Mouse (Mus musculus): ENCODE measurements around the gene Cnn1. TPM values are rescaled to one million over a fixed set of nuclear protein-coding genes. Genes with fewer than 3 reads are reported as not detected.
"Not testable (repeated sequence)": the region's sequence is repeated elsewhere in the genome, so short reads cannot be mapped to it uniquely, and the experiment has no call there.

Cnn1 gene
- polyA plus RNA-seq, 1 experiment from 2014 or later, result 0.96 TPM

DNA sequence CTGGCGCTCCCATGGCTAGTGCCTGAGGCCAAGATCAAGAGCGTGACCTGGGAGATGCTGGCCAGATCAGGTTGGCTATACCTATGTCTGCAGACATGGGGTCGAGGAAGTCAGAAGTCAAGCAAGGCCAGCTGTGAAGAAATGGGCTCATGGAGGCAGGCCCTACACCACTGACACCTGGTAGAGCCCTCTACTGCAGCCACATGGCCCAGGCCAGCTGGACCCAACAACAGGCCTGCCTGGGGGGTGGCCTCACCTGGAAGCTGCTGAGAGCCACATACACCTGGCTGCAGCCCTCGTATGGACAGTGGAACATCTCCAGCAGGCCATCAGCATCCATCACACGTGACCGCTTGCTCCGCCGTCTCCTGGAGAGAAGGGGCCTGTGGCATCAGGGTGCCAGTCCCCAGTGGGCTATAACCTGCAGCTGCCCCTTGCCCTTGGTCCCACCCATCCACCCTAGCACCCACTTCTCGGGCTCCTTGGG, 41.9 kb upstream of the Cnn1 start:
- Histone ChIP-seq H3K4me2 (no peak overlapping the region), H3K9me3 (replicated peaks) (no peaks in the 10 kb centered on the region), H3K27me3 (peaks cover 39% of the 10 kb centered on the region), H3K4me3 (replicated peaks) (no peak overlapping the region), H3K4me1 (replicated peaks) (peaks cover 15% of the 10 kb centered on the region), H3K36me3 (replicated peaks) (peaks cover 43% of the 10 kb centered on the region), H3K9ac (no peak overlapping the region), H3K27ac (replicated peaks) (no peak overlapping the region)
- 88% methylated on average over 9 of the region's 9 CpGs for WGBS (ENCODE audit: insufficient replicate concordance)
- ATAC-seq (ENCODE audit: insufficient read depth), result no peak

DNA sequence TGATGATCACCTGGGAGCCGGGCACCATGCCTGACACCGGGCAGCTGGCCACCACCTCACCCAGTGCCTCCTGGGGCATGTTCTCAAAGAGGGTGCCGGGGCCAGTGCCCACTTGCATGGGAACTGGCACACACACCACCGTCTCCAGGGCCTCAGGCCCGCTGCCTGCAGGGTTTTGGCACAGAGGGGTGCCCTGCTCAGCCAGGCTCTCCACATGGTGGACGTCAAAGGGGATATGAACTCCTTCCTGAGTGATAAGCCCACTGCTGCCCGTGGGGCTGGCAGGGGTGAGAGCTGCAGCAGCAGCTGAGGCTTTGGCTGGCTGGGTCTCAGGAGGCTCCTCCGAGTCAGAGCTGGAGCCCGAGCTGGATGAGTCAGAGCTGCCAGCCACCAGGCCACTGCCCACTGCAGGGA, 41.0 kb upstream of the Cnn1 start:
- H3K9me3 ChIP-seq (replicated peaks), result no peaks in the 10 kb centered on the region
- H3K4me3 ChIP-seq (replicated peaks), result no peak overlapping the region
- peaks cover 13% of the 10 kb centered on the region for H3K4me1 ChIP-seq (replicated peaks)
- peaks cover 30% of the 10 kb centered on the region for H3K27me3 ChIP-seq
- peaks cover 50% of the 10 kb centered on the region for H3K36me3 ChIP-seq (replicated peaks)
- 78% methylated on average over 9 of the region's 9 CpGs for WGBS (ENCODE audit: insufficient replicate concordance)
- H3K4me2 ChIP-seq, result no peak overlapping the region
- H3K27ac ChIP-seq (replicated peaks), result no peak overlapping the region
- no peak for ATAC-seq (ENCODE audit: insufficient read depth)
- H3K9ac ChIP-seq, result no peak overlapping the region

- Histone ChIP-seq H3K27ac (replicated peaks) (no peak overlapping the region), H3K27me3 (no peaks in the 10 kb centered on the region), H3K9me3 (replicated peaks) (no peaks in the 10 kb centered on the region), H3K36me3 (replicated peaks) (peaks cover 77% of the 10 kb centered on the region), H3K4me3 (replicated peaks) (no peak overlapping the region), H3K4me1 (replicated peaks) (peaks cover 4% of the 10 kb centered on the region), H3K9ac (no peak overlapping the region), H3K4me2 (no peak overlapping the region)
- WGBS (ENCODE audit: insufficient replicate concordance), result 65% methylated on average over 2 of the region's 2 CpGs
- ATAC-seq (ENCODE audit: insufficient read depth), result no peak
These were observed 37.7 kb upstream of the Cnn1 start for GRCm38 (mm10) chr9:22061339-22061738.

DNA sequence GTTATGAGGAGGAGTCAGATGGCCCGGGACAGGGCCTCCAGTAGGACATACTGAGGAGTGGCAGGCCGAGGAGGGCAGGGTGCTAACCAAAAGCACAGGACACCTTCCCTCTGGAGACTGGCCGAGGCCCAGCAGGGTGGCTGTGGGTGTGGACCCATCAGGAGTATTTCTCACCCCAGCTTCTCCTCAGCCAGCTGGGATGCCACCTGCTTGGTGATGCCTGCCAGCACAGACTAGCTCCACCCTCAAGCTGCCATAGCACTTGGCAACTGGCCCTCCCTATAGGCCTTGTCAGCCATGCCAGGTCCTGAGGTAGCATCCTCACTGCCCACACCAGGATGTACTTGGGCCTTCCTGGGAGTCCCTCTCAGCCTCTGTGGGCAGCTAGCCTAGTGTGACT, 34.7 kb upstream of the Cnn1 start:
- Histone ChIP-seq H3K27ac (replicated peaks) (no peak overlapping the region), H3K4me1 (replicated peaks) (peaks cover 4% of the 10 kb centered on the region), H3K9me3 (replicated peaks) (no peaks in the 10 kb centered on the region), H3K27me3 (no peaks in the 10 kb centered on the region), H3K36me3 (replicated peaks) (peaks cover 70% of the 10 kb centered on the region), H3K4me2 (no peak overlapping the region), H3K9ac (no peak overlapping the region), H3K4me3 (replicated peaks) (no peak overlapping the region)
- WGBS (ENCODE audit: insufficient replicate concordance), result 81% methylated on average over 3 of the region's 3 CpGs
- no peak for ATAC-seq (ENCODE audit: insufficient read depth)

DNA sequence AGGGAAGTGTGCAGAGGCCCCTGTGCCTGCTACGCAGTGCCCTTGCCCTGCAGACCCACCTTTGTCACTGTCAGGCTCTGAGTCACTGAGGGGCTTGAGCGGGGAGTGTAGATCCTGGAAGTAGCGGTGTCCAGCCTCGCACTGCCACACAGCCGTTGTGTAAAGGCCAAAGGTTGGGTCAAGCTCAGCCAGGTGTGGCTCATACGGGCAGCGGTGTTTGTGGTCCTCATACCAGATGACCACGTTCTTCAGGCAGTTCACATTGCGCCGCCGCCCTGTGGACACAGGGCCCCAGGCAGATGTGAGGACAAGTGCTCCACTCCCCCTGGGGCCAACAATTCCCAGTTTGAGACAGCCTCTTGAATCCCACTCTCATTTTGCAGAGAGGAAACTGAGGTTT, 33.4 kb upstream of the Cnn1 start:
- peaks cover 63% of the 10 kb centered on the region for H3K36me3 ChIP-seq (replicated peaks)
- ATAC-seq (ENCODE audit: insufficient read depth), result peak; percentile 13; the same call in 1 of the 2 replicates
- H3K4me3 ChIP-seq (replicated peaks), result no peak overlapping the region
- H3K4me2 ChIP-seq, result 0 out of 2 replicates have a peak overlapping the region, but pooled peaks have one; percentile 10
- H3K27me3 ChIP-seq, result no peaks in the 10 kb centered on the region
- peaks cover 17% of the 10 kb centered on the region for H3K4me1 ChIP-seq (replicated peaks)
- H3K9ac ChIP-seq, result no peak overlapping the region
- 69% methylated on average over 11 of the region's 11 CpGs for WGBS (ENCODE audit: insufficient replicate concordance)
- H3K27ac ChIP-seq (replicated peaks), result peak overlapping the region; percentile 8; the same call in 1 of the 2 replicates
- no peaks in the 10 kb centered on the region for H3K9me3 ChIP-seq (replicated peaks)

GRCm38 (mm10) chr9:22066433-22066832, 32.6 kb upstream of the Cnn1 start:
- Histone ChIP-seq H3K9me3 (replicated peaks) (no peaks in the 10 kb centered on the region), H3K27ac (replicated peaks) (no peak overlapping the region), H3K9ac (no peak overlapping the region), H3K4me1 (replicated peaks) (peaks cover 18% of the 10 kb centered on the region), H3K4me2 (no peak overlapping the region), H3K27me3 (no peaks in the 10 kb centered on the region), H3K36me3 (replicated peaks) (peaks cover 56% of the 10 kb centered on the region), H3K4me3 (replicated peaks) (no peak overlapping the region)
- ATAC-seq (ENCODE audit: insufficient read depth), result no peak
- WGBS (ENCODE audit: insufficient replicate concordance), result 56% methylated on average over 3 of the region's 3 CpGs

DNA sequence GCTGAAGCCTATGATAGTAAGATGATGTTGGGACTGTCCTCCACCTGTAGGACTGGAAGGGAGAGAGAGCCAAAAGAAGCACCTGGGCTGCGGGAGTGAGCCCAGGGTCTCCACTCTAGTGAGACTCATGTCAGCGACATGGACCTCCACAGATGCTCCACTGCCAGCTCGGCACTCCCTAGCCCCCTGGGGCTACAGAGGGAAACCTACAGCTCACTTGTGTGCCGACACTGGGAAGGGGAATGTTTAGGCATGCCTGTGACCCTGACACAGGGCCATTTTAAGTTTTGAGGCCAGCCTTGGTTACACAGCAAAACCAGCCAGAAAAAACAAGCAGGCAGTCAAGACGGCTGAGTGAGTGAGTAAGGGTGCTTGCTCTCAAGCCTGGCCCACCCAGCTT, 31.8 kb upstream of the Cnn1 start:
- no peaks in the 10 kb centered on the region for H3K27me3 ChIP-seq
- H3K27ac ChIP-seq (replicated peaks), result no peak overlapping the region
- WGBS (ENCODE audit: insufficient replicate concordance), result 83% methylated on average over 5 of the region's 5 CpGs
- H3K4me1 ChIP-seq (replicated peaks), result peaks cover 25% of the 10 kb centered on the region
- no peak overlapping the region for H3K4me2 ChIP-seq
- no peak for ATAC-seq (ENCODE audit: insufficient read depth)
- H3K4me3 ChIP-seq (replicated peaks), result no peak overlapping the region
- peaks cover 50% of the 10 kb centered on the region for H3K36me3 ChIP-seq (replicated peaks)
- H3K9ac ChIP-seq, result no peak overlapping the region
- no peaks in the 10 kb centered on the region for H3K9me3 ChIP-seq (replicated peaks)

GRCm38 (mm10) chr9:22069881-22070553, 29.0 kb upstream of the Cnn1 start:
- no peaks in the 10 kb centered on the region for H3K27me3 ChIP-seq
- peak overlapping the region; percentile 76 for H3K4me2 ChIP-seq
- H3K4me1 ChIP-seq (replicated peaks), result peaks cover 27% of the 10 kb centered on the region
- peak overlapping the region; percentile 95 for H3K27ac ChIP-seq (replicated peaks)
- peak overlapping the region; percentile 79 for H3K4me3 ChIP-seq (replicated peaks)
- peak overlapping the region; percentile 84; the same call in 1 of the 2 replicates for H3K9ac ChIP-seq
- 63% methylated on average over 4 of the region's 4 CpGs for WGBS (ENCODE audit: insufficient replicate concordance)
- peaks cover 41% of the 10 kb centered on the region for H3K36me3 ChIP-seq (replicated peaks)
- H3K9me3 ChIP-seq (replicated peaks), result no peaks in the 10 kb centered on the region
- ATAC-seq (ENCODE audit: insufficient read depth), result no peak

DNA sequence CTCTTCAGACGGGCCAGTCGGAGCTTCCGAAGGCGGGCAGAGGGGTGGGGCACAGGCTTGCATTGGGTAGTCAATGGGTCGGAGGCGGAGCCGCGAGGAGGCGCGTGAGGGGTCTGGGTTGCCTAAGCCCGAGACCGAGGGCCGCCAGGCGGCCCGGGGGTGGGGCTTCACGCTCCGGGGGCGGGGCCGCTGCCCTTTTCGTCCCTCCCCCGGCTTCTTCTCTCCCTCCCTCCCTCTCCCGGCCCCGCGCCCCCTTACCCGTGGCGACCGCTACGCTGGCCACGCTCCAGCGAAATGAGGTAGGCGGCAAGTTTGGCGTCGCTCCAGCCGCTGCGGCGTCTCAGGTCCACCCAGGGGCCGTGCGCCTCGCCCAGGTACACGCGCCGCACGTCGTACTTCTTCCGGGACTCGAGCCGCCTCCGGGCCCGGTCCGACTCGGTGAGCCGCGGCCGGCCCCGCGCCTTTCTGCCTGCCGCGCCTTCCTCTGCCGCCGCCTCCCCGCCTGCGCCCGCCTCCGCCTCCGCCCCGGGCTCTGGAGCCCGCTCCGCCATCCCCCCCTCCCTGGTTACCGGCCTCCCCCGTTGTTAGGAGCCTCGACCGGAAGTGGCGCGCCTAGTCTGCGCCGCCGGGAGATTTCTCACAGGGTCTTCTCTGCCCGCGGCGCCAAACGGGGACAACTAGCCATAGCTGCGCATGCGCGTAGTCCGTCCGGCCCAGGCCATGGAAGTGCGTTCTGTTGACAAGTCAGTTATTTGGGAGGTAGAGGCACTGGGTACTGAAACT, 28.0 kb upstream of the Cnn1 start, which contains the start of the genes Gm49318 and Zfp653:
TSS of gene Gm49318 (minus strand) at position 469 of the 783 bp plus-strand sequence.
TSS of gene Zfp653 (minus strand) at position 586 of the 783 bp plus-strand sequence.
- WGBS (ENCODE audit: insufficient replicate concordance), result under 1% methylated on average over 86 of the region's 87 CpGs
- peaks cover 25% of the 10 kb centered on the region for H3K4me1 ChIP-seq (replicated peaks)
- peak within 1 kb of the TSS; percentile 95 for H3K27ac ChIP-seq (replicated peaks)
- peak within 1 kb of the TSS; percentile 79 for H3K4me3 ChIP-seq (replicated peaks)
- no peaks in the 10 kb centered on the region for H3K27me3 ChIP-seq
- H3K4me2 ChIP-seq, result peak within 1 kb of the TSS; percentile 76
- peak; percentile 93 for ATAC-seq (ENCODE audit: insufficient read depth)
- H3K36me3 ChIP-seq (replicated peaks), result peaks cover 38% of the 10 kb centered on the region
- H3K9ac ChIP-seq, result peak within 1 kb of the TSS; percentile 84
- H3K9me3 ChIP-seq (replicated peaks), result no peaks in the 10 kb centered on the region

- Histone ChIP-seq H3K27me3 (no peaks in the 10 kb centered on the region), H3K4me3 (replicated peaks) (no peak overlapping the region), H3K27ac (replicated peaks) (no peak overlapping the region), H3K4me1 (replicated peaks) (peaks cover 23% of the 10 kb centered on the region), H3K9me3 (replicated peaks) (no peaks in the 10 kb centered on the region), H3K9ac (no peak overlapping the region), H3K4me2 (no peak overlapping the region), H3K36me3 (replicated peaks) (peaks cover 43% of the 10 kb centered on the region)
- WGBS (ENCODE audit: insufficient replicate concordance), result 86% methylated on average over 4 of the region's 4 CpGs
- ATAC-seq (ENCODE audit: insufficient read depth), result no peak
These were observed 26.7 kb upstream of the Cnn1 start for GRCm38 (mm10) chr9:22072276-22072675.

DNA sequence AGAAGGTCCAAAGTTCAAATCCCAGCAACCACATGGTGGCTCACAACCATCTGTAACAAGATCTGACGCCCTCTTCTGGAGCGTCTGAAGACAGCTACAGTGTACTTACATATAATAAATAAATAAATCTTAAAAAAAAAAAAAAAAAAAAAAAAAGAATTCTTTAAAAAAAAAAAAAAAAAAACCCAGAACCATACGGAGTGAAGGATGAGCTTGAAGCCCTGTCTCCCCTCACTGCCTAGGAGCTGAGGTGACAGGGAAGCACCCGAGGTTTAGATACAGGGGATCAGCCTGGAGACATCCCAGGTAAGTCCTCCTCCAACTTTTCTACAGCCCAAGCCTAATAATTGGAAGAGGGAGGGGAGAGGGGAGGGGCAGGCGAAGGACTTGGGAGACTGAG, 23.2 kb upstream of the Cnn1 start:
- peaks cover 37% of the 10 kb centered on the region for H3K36me3 ChIP-seq (replicated peaks)
- WGBS (ENCODE audit: insufficient replicate concordance), result 66% methylated on average over 5 of the region's 5 CpGs
- not testable (repeated sequence) for H3K9ac ChIP-seq

More for the DNA sequence above, 23.2 kb upstream of the Cnn1 start:
- H3K27ac ChIP-seq (replicated peaks); H3K27me3 ChIP-seq; H3K9me3 ChIP-seq (replicated peaks); H3K4me2 ChIP-seq; H3K4me3 ChIP-seq (replicated peaks); ATAC-seq (ENCODE audit: insufficient read depth): not testable (repeated sequence)
- H3K4me1 ChIP-seq (replicated peaks), result peaks cover 11% of the 10 kb centered on the region; the same call in 1 of the 2 replicates
